Mouse (Mus musculus) megakaryocyte-erythroid progenitor cell, adult 5-6 weeks (primary cell): Measurements from ENCODE around the gene 9530053A07Rik. TPM values are rescaled to one million over a fixed set of nuclear protein-coding genes. Genes with fewer than 3 reads are reported as not detected.

Experiments
- ATAC-seq: replicated peaks from 2 replicates; pipeline ENCODE4 v1.8.0; 2016; ENCODE audit warnings: mild to moderate bottlenecking, inconsistent platforms; ENCODE audit not compliant: severe bottlenecking, poor library complexity, low FRiP score, low TSS enrichment
- total RNA-seq, 2 experiments: library from RNA; stranded (forward) in 1 of 2; stranded (reverse) in 1 of 2; fragments of 200-1000, 215-1000 nt in 1 of 2; fragments of >200 nt in 1 of 2; fragmentation: Nextera tagmentation in 1 of 2; gene quantifications; 2 replicates each; pipeline ENCODE4 v1.2.3; 2014 to 2017

Gene 9530053A07Rik
- total RNA-seq, 2 experiments from 2014 or later = not detected

- ATAC-seq = no peak
Measured at GRCm38 (mm10) chr7:28208396-28208987, 79.2 kb downstream of the 9530053A07Rik start.

- ATAC-seq = 0 out of 2 replicates have a peak, but pooled peaks have one; percentile 34
Measured at GRCm38 (mm10) chr7:28208988-28209508, 79.8 kb downstream of the 9530053A07Rik start.

GRCm38 (mm10) chr7:28210731-28211130 is 81.5 kb downstream of the 9530053A07Rik start:
- ATAC-seq = no peak

GRCm38 (mm10) chr7:28214142-28214541 is 84.9 kb downstream of the 9530053A07Rik start:
- ATAC-seq = peak; percentile 75

Other genes starting within 250 kb of the 9530053A07Rik start
- gene Zfp974, start 200.0 kb upstream of the 9530053A07Rik start, total RNA-seq (2014; fragmentation: Nextera tagmentation) = 0.27 and 4.0 TPM in 2 replicates
- gene Zfp974, start 200.0 kb upstream of the 9530053A07Rik start, total RNA-seq (2017) = 0.61 and 0.80 TPM in 2 replicates
- 16.0 and 18.9 TPM in 2 replicates for gene Zfp780b, start 150.3 kb upstream of the 9530053A07Rik start, total RNA-seq (2014; fragmentation: Nextera tagmentation)
- gene Zfp780b, start 150.3 kb upstream of the 9530053A07Rik start, total RNA-seq (2017) = 6.4 and 10.6 TPM in 2 replicates
- gene Zfp850, start 115.4 kb upstream of the 9530053A07Rik start, total RNA-seq (2014; fragmentation: Nextera tagmentation) = 6.3 and 8.5 TPM in 2 replicates
- gene Zfp850, start 115.4 kb upstream of the 9530053A07Rik start, total RNA-seq (2017) = 16.5 and 28.9 TPM in 2 replicates
- 170 and 195 TPM in 2 replicates for gene Psmc4, start 79.4 kb upstream of the 9530053A07Rik start, total RNA-seq (2014; fragmentation: Nextera tagmentation)
- 153 and 178 TPM in 2 replicates for gene Psmc4, start 79.4 kb upstream of the 9530053A07Rik start, total RNA-seq (2017)
- gene Fcgbp, start 58.2 kb upstream of the 9530053A07Rik start, total RNA-seq (2014; fragmentation: Nextera tagmentation) = not detected in 2 replicates
- not detected in 2 replicates for gene Fcgbp, start 58.2 kb upstream of the 9530053A07Rik start, total RNA-seq (2017)
- gene Fbl, start 40.2 kb downstream of the 9530053A07Rik start, total RNA-seq (2014; fragmentation: Nextera tagmentation) = 328 and 406 TPM in 2 replicates
- 265 and 312 TPM in 2 replicates for gene Fbl, start 40.2 kb downstream of the 9530053A07Rik start, total RNA-seq (2017)
- gene Dyrk1b, start 50.0 kb downstream of the 9530053A07Rik start, total RNA-seq (2014; fragmentation: Nextera tagmentation) = 8.4 and 8.7 TPM in 2 replicates
- gene Dyrk1b, start 50.0 kb downstream of the 9530053A07Rik start, total RNA-seq (2017) = 2.6 and 3.1 TPM in 2 replicates
- gene Eid2, start 138.4 kb downstream of the 9530053A07Rik start, total RNA-seq (2014; fragmentation: Nextera tagmentation) = 2.2 and 4.2 TPM in 2 replicates
- gene Eid2, start 138.4 kb downstream of the 9530053A07Rik start, total RNA-seq (2017) = 2.0 and 2.9 TPM in 2 replicates
- gene Eid2b, start 148.3 kb downstream of the 9530053A07Rik start, total RNA-seq (2014; fragmentation: Nextera tagmentation) = 2.1 and 2.9 TPM in 2 replicates
- gene Eid2b, start 148.3 kb downstream of the 9530053A07Rik start, total RNA-seq (2017) = 0.38 and 1.4 TPM in 2 replicates
- not detected in 2 replicates for gene Selenov, start 161.7 kb downstream of the 9530053A07Rik start, total RNA-seq (2014; fragmentation: Nextera tagmentation)
- gene Selenov, start 161.7 kb downstream of the 9530053A07Rik start, total RNA-seq (2017) = not detected in 2 replicates
- 0.45 TPM in 1 of 2 replicates, not detected in the other for gene Dll3, start 172.8 kb downstream of the 9530053A07Rik start, total RNA-seq (2014; fragmentation: Nextera tagmentation)
- gene Dll3, start 172.8 kb downstream of the 9530053A07Rik start, total RNA-seq (2017) = not detected in 2 replicates
- 77.5 and 91.2 TPM in 2 replicates for gene Timm50, start 182.6 kb downstream of the 9530053A07Rik start, total RNA-seq (2014; fragmentation: Nextera tagmentation)
- gene Timm50, start 182.6 kb downstream of the 9530053A07Rik start, total RNA-seq (2017) = 31.5 and 66.9 TPM in 2 replicates
- gene Supt5, start 209.3 kb downstream of the 9530053A07Rik start, total RNA-seq (2014; fragmentation: Nextera tagmentation) = 87.6 and 113 TPM in 2 replicates
- gene Supt5, start 209.3 kb downstream of the 9530053A07Rik start, total RNA-seq (2017) = 68.5 and 79.4 TPM in 2 replicates
- 3,991 and 4,625 TPM in 2 replicates for gene Rps16, start 221.2 kb downstream of the 9530053A07Rik start, total RNA-seq (2014; fragmentation: Nextera tagmentation)
- gene Rps16, start 221.2 kb downstream of the 9530053A07Rik start, total RNA-seq (2017) = 881 and 1,091 TPM in 2 replicates
- gene Plekhg2, start 243.1 kb downstream of the 9530053A07Rik start, total RNA-seq (2014; fragmentation: Nextera tagmentation) = 4.1 and 7.7 TPM in 2 replicates
- gene Plekhg2, start 243.1 kb downstream of the 9530053A07Rik start, total RNA-seq (2017) = 0.19 and 2.3 TPM in 2 replicates